Mouse (Mus musculus) adrenal gland, postnatal 36 days (tissue): Measurements from ENCODE around the gene Akain1. TPM values are rescaled to one million over a fixed set of nuclear protein-coding genes. Genes with fewer than 3 reads are reported as not detected.

Experiments
- DNase-seq, 2 experiments: peaks; one replicate each; pipeline ENCODE4 v3.0.0; 2021; ENCODE audit warnings: mixed read lengths in 1 of 2
- total RNA-seq, 2 experiments: library from RNA; stranded (reverse); gene quantifications; 2 replicates each; pipeline ENCODE4 v1.2.3; 2021

The Akain1 gene
- total RNA-seq, 2 experiments from 2014 or later, result not detected

DNA sequence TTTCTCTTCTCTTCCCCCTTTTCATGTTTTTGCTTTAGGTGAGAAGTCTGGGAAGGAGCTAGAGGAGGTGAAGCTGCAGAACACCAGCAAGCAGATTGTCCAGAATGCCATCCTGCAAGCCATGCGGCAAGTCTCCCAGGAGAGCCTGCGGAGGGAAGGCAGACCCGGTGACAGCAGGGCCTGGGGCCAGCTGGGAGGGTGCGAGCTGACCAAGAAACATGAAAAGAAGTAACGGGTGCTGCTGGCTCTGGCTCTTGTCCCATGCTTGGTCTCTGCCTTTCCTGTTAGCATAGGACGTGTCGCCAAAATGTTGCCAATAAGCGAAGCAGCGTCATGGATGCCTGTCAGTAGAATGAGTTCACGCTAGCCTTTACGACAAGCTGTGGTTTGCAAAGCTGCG, 48.0 kb downstream of the Akain1 start:
- no peak for DNase-seq

DNA sequence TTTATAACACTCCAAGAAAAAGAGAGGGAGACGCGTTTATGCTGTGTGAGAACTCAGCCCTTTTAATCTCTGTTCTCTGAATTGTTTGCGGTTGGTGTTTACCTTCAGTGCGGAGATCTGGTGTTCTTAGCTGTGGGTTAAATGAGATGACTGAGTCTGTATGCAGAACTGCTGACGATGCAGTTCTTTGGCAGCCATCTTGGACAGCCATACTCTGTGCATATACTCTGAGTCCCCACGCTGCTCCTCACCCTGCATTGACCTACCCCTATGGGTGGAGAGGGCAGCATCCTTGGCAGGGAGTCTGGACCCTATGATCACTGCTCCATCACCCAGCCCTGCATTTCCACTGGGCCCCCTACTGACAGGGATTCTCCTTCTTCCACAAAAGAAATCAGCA, 48.8 kb downstream of the Akain1 start:
- no peak for DNase-seq

DNA sequence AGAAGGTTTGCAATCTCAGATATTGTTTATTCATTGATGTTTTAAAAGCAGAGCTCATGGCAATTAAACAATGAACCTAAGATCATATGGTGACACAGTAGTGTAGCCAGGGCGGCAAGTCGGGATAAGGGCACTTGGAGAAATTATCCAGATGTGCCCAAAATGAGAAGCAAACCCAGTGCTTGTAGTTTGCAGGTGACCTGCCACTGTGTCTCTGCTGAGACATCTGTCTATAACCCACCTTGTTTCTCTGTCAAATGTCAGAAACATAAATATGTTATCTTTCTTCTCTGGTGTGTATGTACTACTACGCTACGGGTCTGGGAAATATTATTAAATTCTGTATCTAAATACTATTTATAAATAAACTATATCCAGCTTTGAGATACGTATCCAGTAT, 49.7 kb downstream of the Akain1 start:
- no peak for DNase-seq

DNA sequence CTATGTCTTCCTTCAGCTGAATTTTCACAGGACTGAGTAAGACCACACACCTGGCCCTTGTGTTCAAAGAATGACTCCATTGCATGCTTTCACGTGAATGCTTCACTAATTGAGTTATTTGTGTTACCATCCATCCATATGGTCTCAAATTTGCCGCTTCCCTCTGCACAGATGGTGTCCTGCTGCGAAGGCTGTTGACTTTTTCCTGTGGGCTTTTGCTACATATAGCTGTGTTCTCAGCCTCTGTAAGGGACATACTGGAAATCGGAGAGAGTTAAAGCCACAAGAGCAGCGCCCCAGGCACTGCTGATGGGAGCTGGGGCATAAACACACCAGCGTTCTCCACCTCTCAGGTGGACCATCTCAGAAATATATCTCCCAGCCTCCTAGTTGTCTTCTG, 53.2 kb downstream of the Akain1 start:
- DNase-seq, result no peak

DNA sequence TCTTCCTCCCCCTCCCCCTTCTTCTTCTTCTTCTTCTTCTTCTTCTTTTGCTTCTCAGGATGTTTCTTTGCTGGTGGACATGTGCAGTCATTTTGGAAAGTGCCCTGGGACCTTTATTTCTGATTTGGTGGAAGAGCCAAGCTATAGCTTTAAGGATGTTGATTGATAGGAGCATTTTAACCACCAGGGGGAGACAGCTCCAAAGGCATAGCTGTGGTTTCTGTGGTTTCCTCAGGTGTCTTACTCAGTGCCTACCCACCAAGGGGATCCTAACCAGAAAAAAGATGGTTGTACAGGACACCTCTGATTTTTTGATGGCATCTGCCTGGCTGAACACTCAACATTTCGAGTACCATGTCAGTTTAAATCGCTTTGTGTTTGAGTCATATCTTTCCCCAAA, 56.4 kb downstream of the Akain1 start:
- no peak for DNase-seq

DNA sequence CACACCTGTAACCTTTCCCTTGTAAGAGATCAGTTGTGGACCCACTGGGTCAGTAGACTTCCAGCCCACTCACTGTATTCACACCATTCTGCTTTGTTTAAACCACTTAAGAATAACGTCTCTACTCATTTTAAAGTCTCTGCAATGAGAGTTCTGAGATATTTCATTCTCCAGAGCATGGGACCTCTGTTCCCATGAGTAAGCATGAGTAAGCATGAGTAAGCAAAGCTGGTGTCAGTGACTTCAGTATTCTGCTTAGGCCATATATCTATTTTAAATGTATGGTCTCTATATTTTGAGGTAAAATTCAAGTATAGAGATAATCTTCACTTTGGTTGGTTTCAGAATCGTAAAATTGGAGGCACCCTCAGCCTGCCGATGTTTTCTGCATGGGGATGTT, 57.0 kb downstream of the Akain1 start:
- no peak for DNase-seq

DNA sequence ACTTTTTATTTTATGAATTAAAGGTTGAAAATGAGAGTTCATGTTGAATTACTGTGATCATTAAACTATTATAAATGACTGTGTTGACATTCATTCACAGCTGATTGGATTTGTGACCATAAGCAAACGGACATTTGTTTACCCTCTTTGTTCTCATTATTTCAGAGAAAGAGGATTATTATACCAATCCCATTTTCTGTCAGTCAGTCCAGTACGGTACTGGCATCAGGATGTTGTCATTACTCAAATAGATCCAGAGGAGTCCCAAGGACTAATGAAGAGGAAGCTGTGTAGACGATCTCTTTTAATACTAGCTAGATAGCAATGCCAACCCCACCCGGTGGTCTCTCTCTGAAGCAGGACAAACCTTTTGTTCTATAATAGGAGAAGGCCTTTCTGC, 58.2 kb downstream of the Akain1 start:
- no peak for DNase-seq

DNA sequence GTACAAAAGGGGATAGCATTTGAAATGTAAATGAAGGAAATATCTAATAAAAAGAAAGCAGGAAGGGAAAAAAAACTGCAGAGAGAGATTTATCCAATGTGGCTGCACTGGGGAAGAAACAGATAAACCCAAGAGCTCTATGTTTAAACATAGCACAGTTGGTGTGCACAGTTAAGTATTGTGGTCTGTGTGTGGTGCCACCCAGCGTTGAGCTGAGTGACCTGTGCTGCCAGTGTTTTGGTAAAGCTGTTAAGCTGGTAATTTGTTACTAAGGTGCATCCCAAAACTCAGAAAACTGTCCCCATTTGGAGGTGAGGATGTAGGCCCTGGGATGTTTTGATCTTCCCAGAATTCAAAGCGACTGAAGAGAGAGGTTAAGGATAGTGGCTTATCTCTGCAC, 59.8 kb downstream of the Akain1 start:
- DNase-seq, result no peak

DNA sequence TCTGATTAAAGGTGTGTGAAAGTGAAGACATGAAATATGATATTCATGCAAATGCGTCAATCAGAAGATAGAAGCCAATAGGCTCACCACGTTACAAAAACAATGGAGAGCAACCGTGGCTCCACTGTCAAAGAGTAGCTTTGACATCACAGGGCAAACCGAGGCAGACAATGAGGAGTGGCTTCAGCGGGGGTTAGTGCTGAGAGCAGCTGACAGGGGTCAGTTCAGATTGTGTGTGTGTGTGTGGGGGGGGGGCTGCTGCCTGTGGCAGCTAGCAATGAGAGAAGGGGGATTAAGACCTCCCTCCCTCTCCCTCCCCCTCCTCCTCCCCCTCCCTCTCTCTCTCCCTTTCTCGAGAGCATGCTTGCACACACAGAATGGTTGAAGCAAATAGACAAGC, 60.3 kb downstream of the Akain1 start:
- no peak for DNase-seq

DNA sequence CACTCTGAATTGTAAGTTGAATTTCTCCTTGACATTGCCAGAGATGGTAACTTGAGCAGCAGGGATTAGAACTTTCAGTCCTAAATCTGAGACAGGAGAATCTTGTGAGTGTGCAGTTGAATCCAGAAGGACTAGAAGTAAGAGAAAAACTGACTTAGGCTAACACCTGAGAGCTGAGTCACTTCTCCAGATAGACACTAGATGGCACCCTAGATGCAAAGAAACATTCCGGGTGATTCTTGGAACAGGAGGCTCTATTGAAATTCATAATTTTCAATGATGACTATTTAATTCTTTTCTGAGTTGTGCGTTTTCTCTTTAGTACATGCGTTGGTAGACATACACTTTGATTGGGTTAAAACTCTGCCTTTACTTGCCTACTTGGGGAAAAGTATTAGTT, 66.9 kb downstream of the Akain1 start:
- DNase-seq, result peak in 1 of 2 experiments; percentile 14

DNA sequence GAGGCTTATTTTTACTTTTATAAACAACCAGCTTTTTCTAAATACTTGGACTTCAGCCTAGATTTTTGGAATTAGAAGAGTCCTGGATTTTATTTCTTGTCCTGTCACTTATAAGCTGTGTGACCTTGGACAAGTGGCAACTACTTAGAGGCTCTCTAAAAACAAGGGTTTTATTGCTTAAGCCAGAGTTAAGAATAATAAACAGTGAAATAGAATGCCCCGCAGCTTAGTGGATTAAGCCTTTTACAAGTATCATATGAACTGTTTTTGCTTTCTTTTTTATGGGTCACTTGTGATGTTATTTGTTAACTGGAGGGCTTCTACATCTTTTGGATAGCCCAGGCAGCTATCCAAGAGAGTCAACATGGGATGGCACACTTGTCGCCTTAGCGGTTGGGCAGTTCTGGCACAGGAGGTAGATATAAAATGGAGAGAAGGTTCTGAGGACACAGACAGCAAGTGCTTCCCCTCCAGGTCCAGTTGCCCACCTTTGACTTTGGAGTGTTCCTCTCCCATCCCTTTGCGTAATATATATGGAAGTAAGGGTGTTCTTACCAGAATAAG, 77.3 kb downstream of the Akain1 start:
- DNase-seq, result no peak

DNA sequence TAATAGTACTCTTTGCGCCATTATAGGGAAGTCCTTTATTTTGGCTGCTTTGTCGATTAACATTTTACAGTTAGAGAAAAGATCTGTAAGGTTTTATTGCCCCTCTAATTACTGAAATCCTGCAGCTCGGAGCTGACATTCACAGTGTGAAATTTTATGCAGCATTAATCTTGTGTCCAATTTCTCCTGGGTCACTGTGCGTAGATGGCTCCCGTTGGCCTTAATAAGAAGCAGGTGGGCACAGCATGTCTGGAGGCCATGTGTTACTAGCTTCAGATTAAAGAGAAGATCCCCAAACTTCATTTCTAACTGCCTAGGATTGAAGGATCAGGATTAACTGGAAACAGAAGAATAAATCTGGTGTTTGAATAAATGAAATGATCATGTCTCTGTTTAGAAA, 92.3 kb downstream of the Akain1 start:
- DNase-seq, result no peak

Other genes with a start within 250 kb of the Akain1 start
- gene Zbtb14, start 56.3 kb upstream of the Akain1 start, total RNA-seq, result 10 to 100 TPM; 14.5 to 17.4 TPM